Mouse (Mus musculus): ENCODE data around the gene Cyp2d22.
"Not testable (repeated sequence)": the region's sequence is repeated elsewhere in the genome, so short reads cannot be mapped to it uniquely, and the experiment has no call there.

Gene Cyp2d22

GRCm38 (mm10) chr15:82379871-82380713 is at the start of gene Cyp2d22:
TSS of gene Cyp2d22 (minus strand) at chr15:82380260.
- peak; percentile 26 to 57 for DNase-seq (ENCODE audit: low spot score in 2 of 2)

GRCm38 (mm10) chr15:82423471-82423870 is 43.4 kb upstream of the Cyp2d22 start:
- DNase-seq (ENCODE audit: low spot score in 2 of 2): no peak

DNA sequence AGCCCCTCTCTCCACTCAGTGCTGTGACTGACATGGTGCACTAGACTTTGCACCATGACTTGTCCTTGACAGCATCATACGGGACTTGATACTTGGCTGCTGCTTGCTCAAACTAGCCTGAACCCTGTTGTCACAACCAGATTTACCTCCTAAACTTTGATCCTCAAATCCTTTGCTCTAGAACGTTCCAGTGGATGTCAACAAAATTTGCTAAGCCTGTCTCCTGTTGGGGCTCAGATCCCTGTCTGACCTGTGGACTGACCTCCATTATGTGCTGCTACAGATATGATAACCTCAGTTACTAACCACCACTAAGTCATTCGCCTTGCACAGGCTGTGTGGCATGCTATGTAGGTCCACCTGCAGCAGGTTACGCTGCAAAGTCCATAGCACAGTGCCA is 42.9 kb upstream of the Cyp2d22 start:
- no peak for DNase-seq (ENCODE audit: low spot score in 2 of 2)

GRCm38 (mm10) chr15:82418616-82419015 is 38.6 kb upstream of the Cyp2d22 start:
- DNase-seq (ENCODE audit: low spot score in 2 of 2): no peak

- DNase-seq (ENCODE audit: low spot score in 2 of 2): peak; percentile 71 to 88
Observed at GRCm38 (mm10) chr15:82416797-82417789, 37.0 kb upstream of the Cyp2d22 start.

DNA sequence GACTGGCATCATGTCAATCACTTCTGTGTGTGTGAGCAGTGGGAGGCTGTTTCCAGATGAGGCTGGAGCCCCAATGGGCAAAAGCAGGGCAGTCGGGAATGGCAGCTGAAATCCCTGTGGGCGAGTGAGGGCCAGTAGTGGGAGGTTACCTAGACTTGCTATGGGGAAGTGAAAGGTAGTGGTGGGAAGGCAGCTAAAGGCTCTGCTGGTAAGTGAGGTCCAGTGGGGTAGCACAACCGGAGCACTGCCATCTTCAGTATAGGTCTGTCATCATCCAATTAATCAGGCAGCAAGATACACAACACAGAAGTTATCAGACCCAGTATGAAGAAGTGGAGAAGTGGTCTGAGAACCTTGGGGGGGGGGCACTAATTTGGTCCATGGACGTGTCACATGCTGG is 27.5 kb upstream of the Cyp2d22 start:
- DNase-seq (ENCODE audit: low spot score in 2 of 2): no peak

GRCm38 (mm10) chr15:82406981-82407380 is 26.9 kb upstream of the Cyp2d22 start, which contains the start of gene Cyp2d10:
TSS of gene Cyp2d10 (minus strand) at chr15:82407195.
- no peak for DNase-seq (ENCODE audit: low spot score in 2 of 2)

- DNase-seq (ENCODE audit: low spot score in 2 of 2): no peak
Observed at GRCm38 (mm10) chr15:82404163-82404562, 24.1 kb upstream of the Cyp2d22 start.

GRCm38 (mm10) chr15:82403606-82404005 is 23.5 kb upstream of the Cyp2d22 start:
- DNase-seq (ENCODE audit: low spot score in 2 of 2): no peak

- DNase-seq (ENCODE audit: low spot score in 2 of 2): no peak
Observed at GRCm38 (mm10) chr15:82402741-82403140, 22.7 kb upstream of the Cyp2d22 start.

DNA sequence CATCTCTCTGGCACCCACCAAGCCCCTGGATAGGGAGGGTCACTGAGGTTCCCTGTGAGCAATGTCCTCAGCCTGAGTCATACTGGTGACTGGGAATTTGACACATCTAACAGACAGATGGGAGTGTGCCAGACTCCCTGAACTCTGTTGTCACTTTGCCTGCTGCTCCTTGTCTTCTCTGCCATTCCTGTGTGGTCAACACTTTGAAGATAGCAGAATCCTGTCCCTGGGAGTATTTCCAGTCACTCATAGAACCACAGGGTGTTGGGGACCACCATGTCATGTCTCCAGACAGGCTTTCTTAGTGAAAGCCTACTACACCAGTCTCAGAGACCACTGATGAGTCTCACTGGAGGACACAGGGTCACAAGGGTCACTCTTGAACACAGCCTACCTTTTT is 22.0 kb upstream of the Cyp2d22 start:
- no peak for DNase-seq (ENCODE audit: low spot score in 2 of 2)

GRCm38 (mm10) chr15:82401516-82401915 is 21.5 kb upstream of the Cyp2d22 start:
- no peak for DNase-seq (ENCODE audit: low spot score in 2 of 2)

DNA sequence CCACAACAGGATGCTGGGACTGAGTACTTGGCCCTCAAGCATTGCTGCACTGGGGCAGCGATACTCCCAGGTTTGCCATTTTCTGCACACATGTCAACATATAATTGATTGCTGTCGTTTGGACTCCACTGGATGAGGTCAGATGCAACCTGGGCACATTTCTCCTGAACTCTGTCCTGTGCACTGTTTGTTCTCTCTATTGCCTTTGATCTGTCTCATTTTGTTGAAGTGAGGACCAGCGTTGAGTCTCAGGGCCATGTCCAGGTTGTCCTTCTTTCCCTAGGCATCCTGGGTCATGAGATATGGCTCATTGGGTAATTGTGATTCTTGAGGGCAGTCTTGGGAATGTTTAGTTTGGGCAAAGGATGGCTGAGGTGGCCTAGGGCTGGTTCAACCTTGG is 15.9 kb upstream of the Cyp2d22 start:
- not testable (repeated sequence) for DNase-seq (ENCODE audit: low spot score in 2 of 2)

- not testable (repeated sequence) for DNase-seq (ENCODE audit: low spot score in 2 of 2)
Observed at GRCm38 (mm10) chr15:82393922-82394321, 13.9 kb upstream of the Cyp2d22 start, which contains the start of gene Cyp2d11. TSS of gene Cyp2d11 (minus strand) at chr15:82394022.

DNA sequence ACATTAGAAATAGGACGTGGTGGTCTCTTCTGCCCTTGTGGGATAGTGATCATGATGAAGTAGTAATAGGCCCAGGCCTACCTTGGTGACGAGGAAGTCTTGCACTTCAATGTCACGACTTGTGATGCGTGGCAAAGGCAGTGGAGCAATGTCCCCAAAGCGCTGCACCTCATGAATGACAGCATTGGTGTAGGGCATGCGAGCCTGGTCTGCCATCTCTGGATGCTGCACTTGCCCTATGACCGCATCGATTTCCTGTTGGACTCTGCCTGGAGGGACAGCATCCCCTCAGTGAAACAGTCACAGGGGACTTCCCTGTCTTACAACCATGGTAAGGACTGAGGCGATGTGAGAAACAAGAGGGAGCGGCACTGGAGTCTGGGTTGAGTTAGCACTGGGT is 9.9 kb upstream of the Cyp2d22 start:
- not testable (repeated sequence) for DNase-seq (ENCODE audit: low spot score in 2 of 2)

- no peak for DNase-seq (ENCODE audit: low spot score in 2 of 2)
Observed at GRCm38 (mm10) chr15:82385729-82386128, 5.7 kb upstream of the Cyp2d22 start.

GRCm38 (mm10) chr15:82382441-82382840 is 2.4 kb upstream of the Cyp2d22 start:
- DNase-seq (ENCODE audit: low spot score in 2 of 2): no peak

DNA sequence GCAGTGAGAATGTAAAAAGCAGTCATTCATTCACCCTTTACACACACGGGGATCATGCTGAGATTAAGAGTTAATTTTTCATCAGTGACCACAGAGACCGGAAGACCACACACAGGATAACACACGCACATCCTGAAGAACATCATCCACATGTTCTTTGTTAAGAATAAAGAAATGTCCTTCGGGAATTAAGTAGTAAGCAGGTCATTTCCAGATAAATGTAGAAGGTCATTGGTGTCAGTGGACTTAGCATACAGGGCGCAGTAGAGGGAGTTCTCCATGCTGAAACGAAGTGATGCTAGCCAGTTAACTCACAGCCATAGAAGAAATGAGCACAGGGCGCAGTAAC is 628 bp upstream of the Cyp2d22 start:
- no peak for DNase-seq (ENCODE audit: low spot score in 2 of 2)

DNA sequence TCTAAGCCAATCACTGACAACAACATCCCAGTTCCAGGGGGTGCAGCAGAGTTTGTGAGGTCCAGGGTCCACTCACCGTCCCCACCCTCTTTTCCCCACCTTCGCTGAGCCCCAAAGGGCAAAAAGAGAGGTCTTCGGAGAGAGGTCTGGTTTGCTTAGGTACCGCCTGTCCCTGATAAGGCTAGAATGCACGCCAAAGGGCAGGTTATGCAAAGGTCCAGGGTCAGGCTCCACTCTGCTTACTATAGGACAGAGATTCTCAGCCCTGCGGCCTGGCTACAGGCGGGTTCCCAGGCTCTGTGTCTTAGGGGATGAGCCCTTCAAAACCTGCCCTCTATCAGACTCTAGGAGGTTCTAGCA is 569 bp downstream of the Cyp2d22 start:
- DNase-seq (ENCODE audit: low spot score in 2 of 2): peak in 1 of 2 experiments; percentile 26

DNA sequence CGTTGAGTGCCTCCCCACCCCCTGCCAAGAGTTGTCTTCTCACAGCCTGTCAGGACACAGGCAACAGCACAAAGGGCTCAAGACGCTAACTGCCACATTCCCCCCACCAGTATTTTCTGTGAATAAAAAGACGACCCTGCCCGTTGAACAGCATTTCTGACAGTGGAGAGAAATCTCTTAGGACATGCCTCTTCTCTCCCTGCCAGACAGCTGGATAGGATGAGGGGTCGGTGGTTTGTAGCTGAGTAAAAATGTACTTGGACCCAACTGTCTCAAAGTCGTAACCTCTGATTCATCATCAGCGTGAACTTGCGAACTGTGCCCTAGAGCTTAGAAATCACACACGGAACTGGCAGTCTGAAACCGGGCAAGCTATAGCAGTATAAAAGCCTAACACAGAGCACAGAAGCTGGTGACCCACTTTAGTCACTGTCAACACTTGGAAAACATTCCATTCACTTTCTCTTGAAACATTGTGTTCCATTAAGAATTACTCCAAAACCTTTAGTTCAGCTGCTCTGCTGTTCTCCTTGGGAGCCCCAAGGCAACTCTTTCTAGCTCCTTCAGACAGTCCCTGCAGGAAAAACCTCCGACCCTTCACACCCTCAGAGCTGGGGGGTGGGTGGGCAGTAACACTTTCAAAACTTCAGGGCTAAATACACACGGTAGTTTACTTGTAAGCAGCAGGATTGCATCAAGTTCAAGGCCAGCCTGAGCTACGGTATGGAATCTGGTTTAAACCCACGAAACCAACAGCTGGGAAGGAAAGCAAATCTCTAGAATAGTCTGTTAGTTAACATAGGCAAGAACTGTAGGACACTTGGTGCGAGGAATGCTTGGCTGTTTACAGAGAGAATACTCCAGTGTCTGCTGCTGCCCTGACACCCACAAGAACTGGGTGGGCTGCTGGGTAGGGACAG is 1.5 kb downstream of the Cyp2d22 start:
- no peak for DNase-seq (ENCODE audit: low spot score in 2 of 2)

DNA sequence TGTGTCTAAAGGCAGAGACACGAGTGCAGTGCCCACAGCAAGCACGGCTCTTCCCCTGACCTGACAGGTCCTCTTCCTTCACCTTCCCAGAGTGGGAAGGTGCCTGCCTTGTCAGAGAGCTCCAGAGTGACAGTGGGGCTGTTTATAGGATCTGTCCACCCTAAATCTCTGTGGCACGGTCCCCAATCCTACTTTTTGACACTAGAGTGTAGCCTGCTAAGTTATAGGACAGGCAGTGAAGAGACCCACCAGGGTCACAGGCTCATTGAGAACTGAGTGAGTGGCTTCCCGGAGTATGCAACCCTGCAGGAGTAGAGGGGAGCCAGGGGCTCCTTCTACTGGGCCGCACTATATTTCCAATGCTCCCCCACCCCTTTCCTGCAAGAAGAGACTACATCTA is 2.4 kb downstream of the Cyp2d22 start:
- no peak for DNase-seq (ENCODE audit: low spot score in 2 of 2)

Measured in urinary bladder, postnatal 36 days (tissue).